Mouse (Mus musculus): ENCODE data around the gene Iqsec1.

Iqsec1 gene

GRCm38 (mm10) chr6:90815341-90815740 is 173.1 kb downstream of the Iqsec1 start:
- DNase-seq (ENCODE audit: low read depth), result no peak

GRCm38 (mm10) chr6:90813526-90813925 is 175.0 kb downstream of the Iqsec1 start:
- no peak for DNase-seq (ENCODE audit: low read depth)

- DNase-seq (ENCODE audit: low read depth), result no peak
These were observed 175.9 kb downstream of the Iqsec1 start for GRCm38 (mm10) chr6:90812584-90812983.

GRCm38 (mm10) chr6:90812072-90812471 is 176.4 kb downstream of the Iqsec1 start:
- DNase-seq (ENCODE audit: low read depth), result no peak

- DNase-seq (ENCODE audit: low read depth), result no peak
These were observed 177.9 kb downstream of the Iqsec1 start for GRCm38 (mm10) chr6:90810576-90810975.

- DNase-seq (ENCODE audit: low read depth), result peak; percentile 91
These were observed 178.5 kb downstream of the Iqsec1 start for GRCm38 (mm10) chr6:90809960-90810362.

- no peak for DNase-seq (ENCODE audit: low read depth)
These were observed 179.2 kb downstream of the Iqsec1 start for GRCm38 (mm10) chr6:90809077-90809840.

- no peak for DNase-seq (ENCODE audit: low read depth)
These were observed 179.9 kb downstream of the Iqsec1 start for GRCm38 (mm10) chr6:90808544-90808943.

GRCm38 (mm10) chr6:90808134-90808533 is 180.4 kb downstream of the Iqsec1 start:
- no peak for DNase-seq (ENCODE audit: low read depth)

GRCm38 (mm10) chr6:90807581-90807980 is 180.9 kb downstream of the Iqsec1 start:
- peak; percentile 75 for DNase-seq (ENCODE audit: low read depth)

- no peak for DNase-seq (ENCODE audit: low read depth)
These were observed 181.7 kb downstream of the Iqsec1 start for GRCm38 (mm10) chr6:90806743-90807142.

- DNase-seq (ENCODE audit: low read depth), result no peak
These were observed 183.4 kb downstream of the Iqsec1 start for GRCm38 (mm10) chr6:90805101-90805500.

- no peak for DNase-seq (ENCODE audit: low read depth)
These were observed 183.8 kb downstream of the Iqsec1 start for GRCm38 (mm10) chr6:90804646-90805045.

GRCm38 (mm10) chr6:90802604-90803003 is 185.9 kb downstream of the Iqsec1 start:
- DNase-seq (ENCODE audit: low read depth), result no peak

- no peak for DNase-seq (ENCODE audit: low read depth)
These were observed 186.4 kb downstream of the Iqsec1 start for GRCm38 (mm10) chr6:90802058-90802457.

GRCm38 (mm10) chr6:90800825-90801224 is 187.7 kb downstream of the Iqsec1 start:
- no peak for DNase-seq (ENCODE audit: low read depth)

- no peak for DNase-seq (ENCODE audit: low read depth)
These were observed 189.4 kb downstream of the Iqsec1 start for GRCm38 (mm10) chr6:90799116-90799515.

GRCm38 (mm10) chr6:90798201-90798600 is 190.3 kb downstream of the Iqsec1 start:
- DNase-seq (ENCODE audit: low read depth), result no peak

GRCm38 (mm10) chr6:90796902-90797596 is 191.4 kb downstream of the Iqsec1 start:
- no peak for DNase-seq (ENCODE audit: low read depth)

- DNase-seq (ENCODE audit: low read depth), result no peak
These were observed 197.6 kb downstream of the Iqsec1 start for GRCm38 (mm10) chr6:90790901-90791300.

- no peak for DNase-seq (ENCODE audit: low read depth)
These were observed 199.0 kb downstream of the Iqsec1 start for GRCm38 (mm10) chr6:90789520-90789919.

- no peak for DNase-seq (ENCODE audit: low read depth)
These were observed 200.9 kb downstream of the Iqsec1 start for GRCm38 (mm10) chr6:90787587-90787986.

GRCm38 (mm10) chr6:90787036-90787435 is 201.4 kb downstream of the Iqsec1 start:
- no peak for DNase-seq (ENCODE audit: low read depth)

Data from naive thymus-derived CD4-positive, alpha-beta T cell, adult 2 months (primary cell).